Mouse (Mus musculus): ENCODE results near the gene Pate1.

Gene Pate1

GRCm38 (mm10) chr9:35687013-35687412, at the start of gene Pate1:
Pate1 (minus strand) TSS chr9:35687390.
- DNase-seq = peak; percentile 1

DNA sequence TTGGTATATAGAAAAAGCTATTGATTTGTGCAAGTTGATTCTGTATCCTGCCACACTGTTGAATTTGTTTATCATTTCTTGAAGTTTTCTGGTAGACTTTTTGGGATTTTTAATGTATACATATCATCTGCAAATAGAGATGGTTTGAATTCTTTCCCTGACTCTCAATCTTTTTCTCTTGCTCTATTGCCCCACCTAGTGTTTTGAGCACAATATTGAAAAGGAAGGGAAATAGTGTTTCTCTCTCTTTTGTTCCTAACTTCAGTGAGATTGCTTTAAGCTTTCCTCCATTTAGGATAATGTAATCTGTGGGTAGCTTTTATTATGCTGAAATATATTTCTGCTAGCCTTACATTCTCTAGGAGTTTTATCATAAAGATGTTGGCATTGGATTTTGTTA, 20.1 kb upstream of the Pate1 start:
- DNase-seq = peak; percentile 0

DNA sequence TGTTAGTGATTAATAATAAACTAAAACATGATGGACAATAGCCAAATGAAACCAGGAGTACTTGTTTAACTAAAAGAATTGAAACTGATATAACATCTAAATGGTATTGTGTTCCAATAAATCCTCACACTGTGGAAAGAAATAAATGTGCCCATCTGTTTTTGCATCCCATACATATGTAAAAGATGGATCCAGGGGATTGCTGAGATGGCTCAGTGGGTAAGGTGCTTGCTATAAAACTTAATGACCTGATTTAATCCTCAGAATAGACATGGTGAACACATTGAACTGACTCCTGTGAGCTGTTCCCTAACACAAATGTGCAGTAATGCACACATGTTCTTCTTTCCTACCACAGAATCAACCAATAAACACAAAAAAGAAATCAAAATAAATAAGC, 4.7 kb upstream of the Pate1 start:
- no peak for DNase-seq

GRCm38 (mm10) chr9:35673557-35673956, 13.6 kb downstream of the Pate1 start:
- no peak for DNase-seq

- DNase-seq = no peak
Measured at GRCm38 (mm10) chr9:35648102-35648501, 39.1 kb downstream of the Pate1 start, which contains the start of gene Pate3. Pate3 (minus strand) TSS chr9:35648202.

All from embryo, embryonic 11 days (tissue).